Mouse (Mus musculus): ENCODE measurements around the gene E2f6.

DNA sequence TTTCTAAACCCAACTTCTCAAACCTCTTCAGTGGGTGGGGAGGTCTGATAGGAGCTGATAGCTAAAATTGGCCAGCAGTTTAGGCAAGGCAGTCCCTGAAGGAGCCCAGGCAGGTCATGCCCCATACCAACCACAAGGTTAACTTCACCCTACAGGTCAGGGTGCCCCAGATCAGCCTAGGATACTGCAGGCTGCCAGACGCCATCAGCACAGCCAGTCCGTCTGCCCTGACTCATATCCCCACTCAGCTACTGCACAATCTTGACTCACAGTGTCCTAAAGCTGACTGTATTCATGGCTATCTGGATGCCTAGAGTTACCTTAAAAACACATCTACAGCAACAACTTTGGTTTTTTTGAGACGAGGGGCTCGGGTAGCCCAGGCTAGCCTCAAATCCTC lies 20.3 kb upstream of the E2f6 start:
- TF ChIP-seq POLR2A (IDR thresholded peaks at IDR 0.05; ENCODE audit: low read depth, low read length) (no peak), CTCF (IDR thresholded peaks at IDR 0.05; ENCODE audit: borderline replicate concordance, insufficient read depth, low read length) (no peak)

All from embryonic fibroblast, embryonic 13.5 days (primary cell).